Mouse (Mus musculus) CH12.LX (cell line): ENCODE measurements around the gene Zfp94.

Source experiments
- CTCF ChIP-seq, 2 experiments: IDR thresholded peaks in 1 of 2; conservative IDR thresholded peaks in 1 of 2; 2 replicates each; pipeline ENCODE4 v1.5.1; 2011 to 2012; ENCODE audit warnings: low read depth in 2 of 2, low read length in 2 of 2, improper control_type of control experiment in 1 of 2, inconsistent platforms in 1 of 2, mild to moderate bottlenecking in 1 of 2, moderate library complexity in 1 of 2
- ETS1 ChIP-seq: conservative IDR thresholded peaks from 2 replicates; pipeline ENCODE4 v1.6.1; 2012; ENCODE audit warnings: low read depth, mild to moderate bottlenecking, inconsistent platforms, low read length, improper control_type of control experiment, moderate library complexity
- MAX ChIP-seq: IDR thresholded peaks from 2 replicates; pipeline ENCODE4 v1.6.1; 2011; ENCODE audit warnings: low read length, improper control_type of control experiment
- ZMIZ1 ChIP-seq: IDR thresholded peaks from 2 replicates; pipeline ENCODE4 v1.6.1; 2012; ENCODE audit warnings: low read depth, mild to moderate bottlenecking, inconsistent platforms, low read length, improper control_type of control experiment

- TF ChIP-seq ETS1 (no peak), ZMIZ1 (no peak), MAX (no peak), CTCF (conservative IDR thresholded peaks at IDR 0.05 in 1 of 2, IDR thresholded peaks at IDR 0.05 in 1 of 2; ENCODE audit: low read depth in 2 of 2, low read length in 2 of 2) (no peak)
These were observed 46.2 kb downstream of the Zfp94 start, which contains the start of gene Zfp93 for GRCm38 (mm10) chr7:24270288-24270672.
